Mouse (Mus musculus): ENCODE data around the gene Fcgrt. TPM values are rescaled to one million over a fixed set of nuclear protein-coding genes. Genes with fewer than 3 reads are reported as not detected.

The Fcgrt gene
- polyA plus RNA-seq, 1 experiment from 2014 or later: 53.8 TPM

DNA sequence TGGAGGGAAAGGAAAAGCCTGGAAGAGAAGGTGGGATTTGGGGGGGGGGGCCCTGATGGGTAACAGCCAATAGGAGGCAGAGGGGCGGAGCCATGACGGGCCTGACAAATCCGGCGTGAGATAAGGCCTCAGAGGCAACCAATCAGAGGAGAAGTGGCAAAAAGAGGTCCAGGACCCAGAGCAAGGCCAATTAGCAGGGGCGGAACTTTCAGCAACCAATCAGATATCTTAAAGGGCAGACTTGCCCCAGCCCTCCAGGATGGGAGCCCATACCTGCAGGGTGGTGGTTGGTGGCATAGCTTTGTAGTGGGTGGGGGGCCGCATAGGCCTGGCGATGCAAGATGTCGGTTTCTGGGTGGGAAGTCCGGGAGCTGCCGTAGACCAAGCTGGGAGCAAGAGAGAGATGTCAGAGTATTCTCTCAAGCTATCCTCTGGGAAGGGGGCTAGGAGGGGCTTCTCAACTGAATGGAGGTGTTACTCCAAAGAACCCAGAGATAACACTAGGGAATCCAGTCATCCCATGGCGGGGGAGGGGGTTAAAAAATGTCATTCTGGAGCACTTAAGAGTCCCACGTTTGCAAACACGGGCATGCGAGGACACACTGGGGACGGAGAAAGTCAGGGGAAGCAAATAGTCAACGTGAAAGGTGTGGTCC lies 52.6 kb downstream of the Fcgrt start:
- Histone ChIP-seq H3K9me3 (ENCODE audit: control insufficient read depth, low read length) (no peaks in the 10 kb centered on the region), H3K4me1 (ENCODE audit: control insufficient read depth in 2 of 2, insufficient read depth in 2 of 2, low read length in 2 of 2) (peaks cover 7 to 14% of the 10 kb centered on the region in 2 experiments; a peak in 3 of 4 replicates), H3K36me3 (ENCODE audit: control insufficient read depth, insufficient read depth, low read length) (peaks cover 47% of the 10 kb centered on the region), H3K9ac (ENCODE audit: low read length) (peak overlapping the region; percentile 92), H3K4me3 (ENCODE audit: control insufficient read depth in 1 of 2, insufficient read depth in 1 of 2, low read depth in 1 of 2, low read length in 2 of 2) (peak overlapping the region; percentile 75 to 99), H3K27ac (replicated peaks in 1 of 2; ENCODE audit: control insufficient read depth in 1 of 2, insufficient read depth in 1 of 2, low read depth in 2 of 2, low read length in 2 of 2) (peak overlapping the region; percentile 87 to 97; a peak in 3 of 4 replicates), H3K27me3 (ENCODE audit: control insufficient read depth, insufficient read depth, low read length) (no peaks in the 10 kb centered on the region), H3K4me2 (ENCODE audit: low read length) (peak overlapping the region; percentile 97)
- ATAC-seq (ENCODE audit: insufficient number of reproducible peaks, insufficient read depth, low FRiP score, low read depth): no peak
- WGBS: 6% methylated on average over 16 of the region's 16 CpGs

DNA sequence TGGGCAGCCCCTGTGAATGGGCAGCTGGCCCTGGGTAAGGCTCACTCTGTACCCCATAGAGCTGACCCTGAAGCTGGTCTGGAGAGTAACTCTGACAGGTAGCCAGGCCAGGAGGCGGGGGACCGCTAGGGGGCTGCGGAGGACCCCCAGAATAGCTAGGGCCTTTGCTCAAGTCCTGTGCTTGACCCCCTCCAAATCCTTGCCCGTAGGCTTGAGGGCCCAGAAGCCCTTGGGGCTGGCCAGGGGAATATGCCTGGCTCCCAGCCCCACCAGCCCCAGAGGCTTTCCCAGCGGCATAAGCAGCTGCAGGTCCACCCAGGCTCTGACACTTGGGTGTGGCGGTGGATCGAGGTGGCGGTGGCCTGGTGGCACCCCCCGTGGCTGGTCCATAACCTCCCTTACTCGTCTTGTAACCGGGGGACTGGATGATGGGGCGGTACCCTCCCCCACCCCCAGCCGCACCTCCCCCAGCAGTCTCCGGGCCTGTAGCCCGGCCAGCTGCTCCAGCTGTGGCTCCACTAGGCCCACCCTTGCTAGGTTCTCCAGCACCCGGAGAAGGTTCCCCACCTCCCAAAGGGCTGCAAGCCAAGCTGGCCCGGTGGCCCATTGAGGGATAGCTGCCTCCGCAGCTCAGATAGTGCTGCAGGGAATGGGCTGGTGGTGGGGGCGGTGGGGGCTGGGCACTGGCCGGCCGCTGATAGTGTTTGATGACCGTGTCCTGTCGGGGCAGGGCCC lies 54.6 kb downstream of the Fcgrt start:
- Histone ChIP-seq H3K9me3 (ENCODE audit: control insufficient read depth, low read length) (no peaks in the 10 kb centered on the region), H3K4me1 (ENCODE audit: control insufficient read depth in 2 of 2, insufficient read depth in 2 of 2, low read length in 2 of 2) (peaks cover 7 to 14% of the 10 kb centered on the region in 2 experiments; a peak in 3 of 4 replicates), H3K36me3 (ENCODE audit: control insufficient read depth, insufficient read depth, low read length) (peaks cover 67% of the 10 kb centered on the region), H3K4me3 (ENCODE audit: control insufficient read depth in 1 of 2, insufficient read depth in 1 of 2, low read depth in 1 of 2, low read length in 2 of 2) (no peak overlapping the region), H3K27me3 (ENCODE audit: control insufficient read depth, insufficient read depth, low read length) (no peaks in the 10 kb centered on the region), H3K4me2 (ENCODE audit: low read length) (no peak overlapping the region), H3K9ac (ENCODE audit: low read length) (no peak overlapping the region), H3K27ac (replicated peaks in 1 of 2; ENCODE audit: control insufficient read depth in 1 of 2, insufficient read depth in 1 of 2, low read depth in 2 of 2, low read length in 2 of 2) (no peak overlapping the region)
- ATAC-seq (ENCODE audit: insufficient number of reproducible peaks, insufficient read depth, low FRiP score, low read depth): no peak
- 92% methylated on average over 23 of the region's 23 CpGs for WGBS

DNA sequence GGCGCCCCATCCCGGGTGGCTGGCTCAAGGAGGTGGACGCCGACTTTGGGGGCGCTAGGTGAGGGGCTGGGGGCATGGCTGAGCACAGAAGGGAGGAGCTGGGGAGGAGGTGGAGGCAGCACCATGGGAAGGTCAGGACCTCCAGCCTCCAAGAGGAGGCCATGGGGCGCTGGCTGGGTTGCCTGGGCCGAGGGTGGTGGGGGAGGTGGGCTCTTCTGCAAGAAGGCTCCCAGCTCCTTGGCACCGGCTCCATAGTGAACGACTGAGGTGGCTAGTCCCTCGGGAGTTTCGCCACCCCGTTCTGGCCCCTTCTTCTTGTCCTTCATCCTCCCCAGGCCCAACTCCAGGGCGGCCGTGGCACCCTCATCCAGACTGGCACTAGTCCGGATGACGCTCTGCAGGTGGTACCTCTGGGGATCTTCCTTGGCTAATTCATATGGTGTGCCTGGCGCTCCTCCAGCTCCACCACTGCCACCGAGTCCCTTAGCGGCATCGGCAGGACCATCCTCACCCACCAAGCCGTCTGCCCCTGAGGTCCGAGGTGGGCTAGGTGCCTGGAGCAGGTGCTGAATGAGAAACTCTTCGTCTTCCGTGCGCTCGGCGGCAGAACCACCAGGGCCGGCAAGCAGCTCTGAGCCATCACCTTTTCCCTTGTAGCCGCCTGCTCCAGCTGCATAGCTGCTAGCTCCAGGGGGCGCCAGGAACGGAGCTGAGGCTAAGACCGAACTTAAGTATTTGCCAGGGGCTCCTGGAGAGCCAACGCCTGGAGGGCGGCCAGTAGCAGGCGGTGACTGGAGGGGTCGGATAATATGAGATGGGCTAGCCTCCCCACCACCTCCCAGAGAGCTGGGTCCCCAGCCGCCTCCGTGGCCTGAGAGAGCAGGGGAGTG lies 55.4 kb downstream of the Fcgrt start:
- Histone ChIP-seq H3K4me1 (ENCODE audit: control insufficient read depth in 2 of 2, insufficient read depth in 2 of 2, low read length in 2 of 2) (peaks cover 7 to 14% of the 10 kb centered on the region in 2 experiments; a peak in 3 of 4 replicates), H3K36me3 (ENCODE audit: control insufficient read depth, insufficient read depth, low read length) (peaks cover 75% of the 10 kb centered on the region), H3K9ac (ENCODE audit: low read length) (no peak overlapping the region), H3K4me2 (ENCODE audit: low read length) (no peak overlapping the region), H3K4me3 (ENCODE audit: control insufficient read depth in 1 of 2, insufficient read depth in 1 of 2, low read depth in 1 of 2, low read length in 2 of 2) (no peak overlapping the region), H3K27ac (replicated peaks in 1 of 2; ENCODE audit: control insufficient read depth in 1 of 2, insufficient read depth in 1 of 2, low read depth in 2 of 2, low read length in 2 of 2) (no peak overlapping the region), H3K27me3 (ENCODE audit: control insufficient read depth, insufficient read depth, low read length) (no peaks in the 10 kb centered on the region), H3K9me3 (ENCODE audit: control insufficient read depth, low read length) (no peaks in the 10 kb centered on the region)
- no peak for ATAC-seq (ENCODE audit: insufficient number of reproducible peaks, insufficient read depth, low FRiP score, low read depth)
- 92% methylated on average over 36 of the region's 38 CpGs for WGBS

DNA sequence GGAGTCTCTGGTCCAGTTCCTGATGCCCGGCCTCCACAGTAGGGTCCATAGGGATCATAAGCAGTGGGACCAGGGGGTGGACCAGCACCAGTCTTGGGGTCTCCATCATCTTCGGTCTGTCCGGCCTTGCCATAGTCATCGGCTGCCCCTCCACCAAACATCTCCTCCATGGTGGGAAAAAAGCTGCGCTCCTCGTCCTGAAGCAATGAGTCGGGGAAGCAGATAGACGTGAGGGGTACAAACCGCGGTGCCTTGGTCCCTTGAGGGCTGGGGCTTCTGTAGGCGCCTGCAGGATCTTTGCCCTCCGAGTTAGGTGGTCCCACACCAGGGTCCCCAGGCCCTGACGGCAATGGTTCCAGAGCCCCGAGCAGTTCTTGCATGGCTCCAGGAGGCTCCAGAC lies 56.2 kb downstream of the Fcgrt start:
- H3K9ac ChIP-seq (ENCODE audit: low read length): no peak overlapping the region
- ATAC-seq (ENCODE audit: insufficient number of reproducible peaks, insufficient read depth, low FRiP score, low read depth): no peak

DNA sequence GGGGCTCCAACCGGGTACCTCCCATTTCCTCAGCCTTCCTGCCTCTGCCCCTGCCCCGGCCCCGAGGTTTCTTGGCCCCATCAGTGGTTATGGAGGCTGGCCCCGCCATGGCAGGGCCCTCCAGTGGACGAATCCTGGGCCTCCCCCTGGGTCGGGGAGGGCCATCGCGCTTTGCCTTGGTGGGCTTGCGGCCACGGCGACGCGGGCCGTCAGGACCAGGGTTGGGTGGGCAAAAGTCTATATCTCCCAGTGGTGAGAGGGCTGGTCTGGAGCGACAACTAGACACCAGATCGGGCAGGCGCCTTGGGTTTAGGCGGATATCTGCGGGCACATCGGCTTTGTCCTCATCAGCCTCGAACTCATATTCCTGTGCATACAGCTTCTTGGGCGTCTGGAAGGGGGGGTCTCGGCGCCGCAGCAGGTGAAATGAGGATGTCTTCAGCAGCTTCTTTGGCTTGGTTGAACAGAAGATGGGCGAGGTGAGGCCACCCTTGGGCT lies 56.7 kb downstream of the Fcgrt start:
- Histone ChIP-seq H3K36me3 (ENCODE audit: control insufficient read depth, insufficient read depth, low read length) (peaks cover 89% of the 10 kb centered on the region), H3K4me1 (ENCODE audit: control insufficient read depth in 2 of 2, insufficient read depth in 2 of 2, low read length in 2 of 2) (peaks cover 7 to 13% of the 10 kb centered on the region in 2 experiments; a peak in 3 of 4 replicates), H3K4me3 (ENCODE audit: control insufficient read depth in 1 of 2, insufficient read depth in 1 of 2, low read depth in 1 of 2, low read length in 2 of 2) (no peak overlapping the region), H3K4me2 (ENCODE audit: low read length) (no peak overlapping the region), H3K9ac (ENCODE audit: low read length) (no peak overlapping the region), H3K27ac (replicated peaks in 1 of 2; ENCODE audit: control insufficient read depth in 1 of 2, insufficient read depth in 1 of 2, low read depth in 2 of 2, low read length in 2 of 2) (no peak overlapping the region), H3K9me3 (ENCODE audit: control insufficient read depth, low read length) (no peaks in the 10 kb centered on the region), H3K27me3 (ENCODE audit: control insufficient read depth, insufficient read depth, low read length) (no peaks in the 10 kb centered on the region)
- ATAC-seq (ENCODE audit: insufficient number of reproducible peaks, insufficient read depth, low FRiP score, low read depth): no peak
- 92% methylated on average over 26 of the region's 26 CpGs for WGBS

More for the DNA sequence above, 56.2 kb downstream of the Fcgrt start:
- no peak overlapping the region for H3K4me2 ChIP-seq (ENCODE audit: low read length)
- peaks cover 7 to 14% of the 10 kb centered on the region in 2 experiments; a peak in 3 of 4 replicates for H3K4me1 ChIP-seq (ENCODE audit: control insufficient read depth in 2 of 2, insufficient read depth in 2 of 2, low read length in 2 of 2)
- no peak overlapping the region for H3K4me3 ChIP-seq (ENCODE audit: control insufficient read depth in 1 of 2, insufficient read depth in 1 of 2, low read depth in 1 of 2, low read length in 2 of 2)
- no peaks in the 10 kb centered on the region for H3K27me3 ChIP-seq (ENCODE audit: control insufficient read depth, insufficient read depth, low read length)
- no peak overlapping the region for H3K27ac ChIP-seq (replicated peaks in 1 of 2; ENCODE audit: control insufficient read depth in 1 of 2, insufficient read depth in 1 of 2, low read depth in 2 of 2, low read length in 2 of 2)
- peaks cover 83% of the 10 kb centered on the region for H3K36me3 ChIP-seq (ENCODE audit: control insufficient read depth, insufficient read depth, low read length)
- no peaks in the 10 kb centered on the region for H3K9me3 ChIP-seq (ENCODE audit: control insufficient read depth, low read length)
- WGBS: 96% methylated on average over 14 of the region's 14 CpGs

DNA sequence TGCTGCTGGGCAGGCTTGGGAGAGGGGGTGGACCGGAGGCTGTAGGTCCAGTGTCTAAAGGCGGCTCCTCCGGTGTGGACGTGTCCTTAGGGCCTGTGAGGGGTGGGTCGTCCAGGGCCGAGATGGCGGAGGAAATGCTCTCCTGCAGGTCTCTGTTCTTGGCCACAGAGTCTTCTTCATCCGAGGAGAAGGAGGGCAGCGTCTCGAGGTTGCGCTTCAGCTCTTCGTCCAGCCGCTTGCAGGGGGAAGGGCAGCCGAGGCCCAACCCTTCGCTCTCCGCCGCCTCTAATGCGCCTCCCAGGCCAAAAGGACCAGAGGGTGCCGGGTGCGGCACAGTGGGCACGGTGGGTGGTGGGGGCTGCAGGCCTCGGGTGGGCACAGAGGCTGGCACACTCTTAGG lies 57.9 kb downstream of the Fcgrt start:
- 0 out of 4 replicates have a peak, but pooled peaks cover 0 to 2% of the 10 kb centered on the region in 2 experiments for H3K4me1 ChIP-seq (ENCODE audit: control insufficient read depth in 2 of 2, insufficient read depth in 2 of 2, low read length in 2 of 2)
- no peak overlapping the region for H3K4me2 ChIP-seq (ENCODE audit: low read length)
- no peaks in the 10 kb centered on the region for H3K9me3 ChIP-seq (ENCODE audit: control insufficient read depth, low read length)
- no peak overlapping the region for H3K4me3 ChIP-seq (ENCODE audit: control insufficient read depth in 1 of 2, insufficient read depth in 1 of 2, low read depth in 1 of 2, low read length in 2 of 2)
- H3K36me3 ChIP-seq (ENCODE audit: control insufficient read depth, insufficient read depth, low read length): peaks cover 100% of the 10 kb centered on the region
- H3K9ac ChIP-seq (ENCODE audit: low read length): no peak overlapping the region
- no peaks in the 10 kb centered on the region for H3K27me3 ChIP-seq (ENCODE audit: control insufficient read depth, insufficient read depth, low read length)
- 95% methylated on average over 22 of the region's 22 CpGs for WGBS
- ATAC-seq (ENCODE audit: insufficient number of reproducible peaks, insufficient read depth, low FRiP score, low read depth): no peak
- H3K27ac ChIP-seq (replicated peaks in 1 of 2; ENCODE audit: control insufficient read depth in 1 of 2, insufficient read depth in 1 of 2, low read depth in 2 of 2, low read length in 2 of 2): no peak overlapping the region

DNA sequence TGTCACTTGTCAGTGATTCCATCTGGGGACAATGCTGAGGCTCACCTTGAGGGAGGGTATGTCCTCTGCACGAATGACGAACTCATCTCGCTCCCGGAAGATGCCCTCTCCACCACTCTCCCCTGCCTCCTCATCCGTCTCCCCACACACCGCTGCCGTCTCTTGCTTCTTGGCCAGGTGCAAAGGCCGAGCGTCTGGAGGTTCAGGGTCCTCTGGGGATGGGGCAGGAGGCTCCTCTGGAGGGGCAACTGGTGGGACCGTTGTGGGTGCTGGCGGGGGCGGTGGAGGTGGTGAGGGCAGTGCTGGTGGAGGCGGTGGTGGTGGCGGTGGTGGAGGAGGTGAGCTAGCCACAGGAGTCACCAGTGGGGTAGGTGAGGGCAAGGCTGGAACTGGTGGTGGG lies 60.3 kb downstream of the Fcgrt start:
- Histone ChIP-seq H3K4me1 (ENCODE audit: control insufficient read depth in 2 of 2, insufficient read depth in 2 of 2, low read length in 2 of 2) (no peaks in the 10 kb centered on the region), H3K27ac (replicated peaks in 1 of 2; ENCODE audit: control insufficient read depth in 1 of 2, insufficient read depth in 1 of 2, low read depth in 2 of 2, low read length in 2 of 2) (no peak overlapping the region), H3K4me2 (ENCODE audit: low read length) (no peak overlapping the region), H3K36me3 (ENCODE audit: control insufficient read depth, insufficient read depth, low read length) (peaks cover 100% of the 10 kb centered on the region), H3K9ac (ENCODE audit: low read length) (no peak overlapping the region), H3K4me3 (ENCODE audit: control insufficient read depth in 1 of 2, insufficient read depth in 1 of 2, low read depth in 1 of 2, low read length in 2 of 2) (no peak overlapping the region), H3K27me3 (ENCODE audit: control insufficient read depth, insufficient read depth, low read length) (no peaks in the 10 kb centered on the region), H3K9me3 (ENCODE audit: control insufficient read depth, low read length) (no peaks in the 10 kb centered on the region)
- 97% methylated on average over 14 of the region's 14 CpGs for WGBS
- ATAC-seq (ENCODE audit: insufficient number of reproducible peaks, insufficient read depth, low FRiP score, low read depth): no peak
